Mouse (Mus musculus) small intestine, adult 2 months (tissue): ENCODE results near the gene Slc9a1. TPM values are rescaled to one million over a fixed set of nuclear protein-coding genes. Genes with fewer than 3 reads are reported as not detected.

Source experiments
- H3K27ac ChIP-seq: fragments of 200-500 bp; 2 replicates; pipeline ENCODE4 v1.5.1; 2012; ENCODE audit warnings: low read depth, low read length, control low read depth, inconsistent platforms; ENCODE audit not compliant: insufficient read depth
- H3K27me3 ChIP-seq: fragments of 200-500 bp; 2 replicates; pipeline ENCODE4 v1.6.1; 2012; ENCODE audit warnings: mild to moderate bottlenecking, moderate library complexity, low read length, inconsistent platforms; ENCODE audit not compliant: control insufficient read depth, insufficient read depth
- H3K36me3 ChIP-seq: fragments of 200-500 bp; 2 replicates; pipeline ENCODE4 v1.6.1; 2012; ENCODE audit warnings: mild to moderate bottlenecking, low read length, control low read depth, inconsistent platforms; ENCODE audit not compliant: control insufficient read depth, insufficient read depth
- H3K4me1 ChIP-seq: fragments of 200-500 bp; 2 replicates; pipeline ENCODE4 v1.6.1; 2012; ENCODE audit warnings: low read length, inconsistent platforms, mixed read lengths; ENCODE audit not compliant: control insufficient read depth, insufficient read depth, insufficient read length
- H3K4me3 ChIP-seq: fragments of 200-500 bp; 2 replicates; pipeline ENCODE4 v1.5.1; 2012; ENCODE audit warnings: low read depth, mild to moderate bottlenecking, control low read depth, inconsistent platforms, low read length, moderate library complexity
- CTCF ChIP-seq: fragments of 200-500 bp; IDR thresholded peaks from 2 replicates; pipeline ENCODE4 v1.5.1; 2012; ENCODE audit warnings: low read depth, mild to moderate bottlenecking, control low read depth, inconsistent platforms, low read length, moderate library complexity, mixed read lengths; ENCODE audit not compliant: insufficient replicate concordance, insufficient read length; ENCODE audit errors: extremely low read depth
- POLR2A ChIP-seq: fragments of 200-500 bp; IDR thresholded peaks from 2 replicates; pipeline ENCODE4 v1.6.1; 2012; ENCODE audit warnings: low read depth, mild to moderate bottlenecking, control low read depth, inconsistent platforms, low read length, moderate library complexity
- WGBS: fragments of 180-500 bp; shearing (Covaris S2); methylation state at CpG from one replicate; pipeline ENCODE4 v1.1.7; 2018; 5-methylcytosine and 5-hydroxymethylcytosine counted together
- polyA plus RNA-seq: library from polyadenylated mRNA; depleted of rRNA; stranded (reverse); fragments of >200 nt; gene quantifications from 2 replicates; pipeline ENCODE4 v1.2.3, GENCODE M21; 2012

Slc9a1 gene
- polyA plus RNA-seq, 1 experiment: 46.3 TPM

GRCm38 (mm10) chr4:133423691-133424090 lies 54.2 kb downstream of the Slc9a1 start:
- 69% methylated on average over 6 of the region's 6 CpGs for WGBS
- TF ChIP-seq CTCF (no peak), POLR2A (no peak)
- Histone ChIP-seq H3K27ac (no peak overlapping the region), H3K4me3 (no peak overlapping the region), H3K27me3 (no peaks in the 10 kb centered on the region), H3K4me1 (no peaks in the 10 kb centered on the region), H3K36me3 (peaks cover 34% of the 10 kb centered on the region)

DNA sequence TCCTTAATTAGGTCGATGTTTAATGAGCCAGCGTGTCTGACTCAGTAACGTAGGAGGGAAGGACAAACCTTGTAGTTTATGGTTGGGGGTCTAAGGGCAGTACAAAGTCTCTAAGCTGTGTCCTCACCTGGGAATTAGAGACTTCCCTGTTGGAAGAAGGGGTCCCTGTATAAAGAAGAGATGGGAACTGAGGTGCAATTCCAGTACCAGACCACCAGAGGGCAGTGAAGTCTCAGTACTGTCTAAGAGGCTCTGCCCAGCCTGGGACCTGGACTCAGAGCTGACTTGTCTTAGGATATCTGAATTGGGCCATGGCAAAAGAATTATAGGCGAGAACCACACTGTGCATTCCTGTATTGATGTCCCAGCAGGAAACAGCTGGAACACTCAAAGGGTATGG lies 54.6 kb downstream of the Slc9a1 start:
- no peak for TF ChIP-seq POLR2A
- peak; percentile 71; the same call in 1 of the 2 replicates for TF ChIP-seq CTCF
- peaks cover 34% of the 10 kb centered on the region for H3K36me3 ChIP-seq
- H3K27me3 ChIP-seq: no peaks in the 10 kb centered on the region
- H3K4me1 ChIP-seq: no peaks in the 10 kb centered on the region
- H3K4me3 ChIP-seq: no peak overlapping the region
- no peak overlapping the region for H3K27ac ChIP-seq
- WGBS: 45% methylated on average over 4 of the region's 4 CpGs

DNA sequence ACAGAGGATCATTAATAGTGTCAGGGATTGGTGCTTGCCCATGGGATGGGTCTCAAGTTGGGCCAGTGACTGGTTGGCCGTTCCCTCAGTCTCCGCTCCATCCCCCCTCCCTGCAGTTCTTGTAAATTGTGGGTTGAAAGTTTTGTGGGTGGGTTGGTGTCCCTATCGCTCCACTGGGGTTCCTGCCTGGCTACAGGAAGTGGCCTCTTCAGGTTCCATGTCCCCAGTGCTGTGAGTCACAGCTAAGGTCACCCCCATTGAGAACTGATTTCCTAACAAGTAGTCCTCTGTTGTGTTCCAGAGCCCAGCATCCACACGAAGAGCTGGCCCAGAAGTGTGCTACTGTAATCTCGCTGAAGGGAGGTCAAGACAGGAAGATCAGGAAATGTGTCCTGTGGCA lies 56.6 kb downstream of the Slc9a1 start:
- H3K36me3 ChIP-seq: peaks cover 18% of the 10 kb centered on the region
- no peaks in the 10 kb centered on the region for H3K27me3 ChIP-seq
- H3K4me1 ChIP-seq: no peaks in the 10 kb centered on the region
- TF ChIP-seq CTCF (no peak), POLR2A (no peak)
- 77% methylated on average over 5 of the region's 5 CpGs for WGBS
- H3K4me3 ChIP-seq: no peak overlapping the region
- H3K27ac ChIP-seq: no peak overlapping the region

DNA sequence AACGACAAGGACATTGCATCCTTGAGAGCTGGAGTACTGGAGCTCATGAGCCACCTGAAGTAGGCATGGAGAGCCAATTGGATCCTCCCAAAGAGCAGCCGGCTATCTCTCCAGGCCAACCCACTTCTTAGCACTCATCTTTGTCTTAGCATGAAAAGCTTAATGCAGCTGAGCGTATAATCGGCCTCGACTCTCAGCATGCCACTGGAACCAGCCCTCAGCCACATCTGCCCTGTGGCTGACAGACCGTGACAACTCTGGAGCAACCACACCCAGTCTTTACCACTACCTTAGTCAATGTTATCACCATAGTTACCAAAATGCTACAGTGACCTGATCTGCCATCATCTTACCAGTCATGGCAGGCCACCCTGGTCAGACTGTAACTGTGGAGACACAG lies 62.0 kb downstream of the Slc9a1 start:
- H3K36me3 ChIP-seq: no peaks in the 10 kb centered on the region
- H3K27me3 ChIP-seq: no peaks in the 10 kb centered on the region
- WGBS: 66% methylated on average over 6 of the region's 6 CpGs
- no peak overlapping the region for H3K4me3 ChIP-seq
- no peaks in the 10 kb centered on the region for H3K4me1 ChIP-seq
- TF ChIP-seq CTCF: no peak
- TF ChIP-seq POLR2A: no peak
- no peak overlapping the region for H3K27ac ChIP-seq

- TF ChIP-seq CTCF (no peak), POLR2A (no peak)
Measured at GRCm38 (mm10) chr4:133432560-133433171, 63.2 kb downstream of the Slc9a1 start.

DNA sequence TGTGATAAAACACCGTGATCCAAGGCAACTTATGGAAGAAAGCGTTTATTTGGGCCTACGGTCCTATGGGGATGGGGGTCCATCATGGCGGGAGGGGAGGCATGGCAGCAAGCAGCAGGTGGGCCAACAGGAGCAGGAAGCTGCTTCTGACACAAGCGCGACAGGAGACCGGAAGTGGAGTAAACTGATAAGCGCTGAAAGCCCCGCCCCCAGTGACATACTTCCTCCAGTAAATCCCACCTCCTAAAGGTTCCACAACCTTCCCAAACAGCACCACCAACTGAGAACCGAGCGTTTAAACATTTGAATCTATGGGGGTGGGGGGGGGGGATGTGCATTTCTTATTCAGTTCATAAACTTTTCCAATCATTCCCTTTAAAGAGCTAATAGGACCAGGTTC lies 66.4 kb downstream of the Slc9a1 start:
- 93% methylated on average over 11 of the region's 11 CpGs for WGBS
- TF ChIP-seq CTCF: no peak
- no peak for TF ChIP-seq POLR2A

More at GRCm38 (mm10) chr4:133432560-133433171, 63.2 kb downstream of the Slc9a1 start:
- H3K4me3 ChIP-seq: no peak overlapping the region
- no peak overlapping the region for H3K27ac ChIP-seq
- H3K27me3 ChIP-seq: no peaks in the 10 kb centered on the region
- H3K36me3 ChIP-seq: no peaks in the 10 kb centered on the region
- no peaks in the 10 kb centered on the region for H3K4me1 ChIP-seq
- WGBS: 46% methylated on average over 17 of the region's 17 CpGs

GRCm38 (mm10) chr4:133439460-133440376 lies 70.2 kb downstream of the Slc9a1 start:
- WGBS: 6% methylated on average over 17 of the region's 17 CpGs
- H3K36me3 ChIP-seq: no peaks in the 10 kb centered on the region
- H3K27ac ChIP-seq: peak overlapping the region; percentile 99
- TF ChIP-seq CTCF (no peak), POLR2A (no peak)
- H3K4me1 ChIP-seq: peaks cover 18% of the 10 kb centered on the region
- no peaks in the 10 kb centered on the region for H3K27me3 ChIP-seq
- peak overlapping the region; percentile 55 for H3K4me3 ChIP-seq

More for the DNA sequence above, 66.4 kb downstream of the Slc9a1 start:
- Histone ChIP-seq H3K4me3 (no peak overlapping the region), H3K4me1 (peaks cover 12% of the 10 kb centered on the region), H3K27ac (no peak overlapping the region), H3K27me3 (no peaks in the 10 kb centered on the region), H3K36me3 (no peaks in the 10 kb centered on the region)
